Mouse (Mus musculus) adrenal gland, adult 8-10 months (tissue): ENCODE measurements around the gene Smpdl3a. TPM values are rescaled to one million over a fixed set of nuclear protein-coding genes. Genes with fewer than 3 reads are reported as not detected.

ENCODE experiments used
- DNase-seq: peaks from one replicate; pipeline ENCODE4 v3.0.0; 2022
- total RNA-seq, 4 experiments: library from RNA; stranded (reverse); gene quantifications; 2 replicates each; pipeline ENCODE4 v1.2.4; 2022

Smpdl3a gene
- 10 to 100 TPM; 25.4 to 45.3 (median 33.2) TPM for total RNA-seq

- no peak for DNase-seq
Observed at GRCm38 (mm10) chr10:57794018-57794417, at the start of gene Smpdl3a. Smpdl3a (plus strand) TSS chr10:57794335.

- no peak for DNase-seq
Observed at GRCm38 (mm10) chr10:57745452-57745851, 48.7 kb upstream of the Smpdl3a start.

GRCm38 (mm10) chr10:57747127-57747526 is 47.0 kb upstream of the Smpdl3a start:
- DNase-seq, result no peak

- no peak for DNase-seq
Observed at GRCm38 (mm10) chr10:57753343-57753742, 40.8 kb upstream of the Smpdl3a start.

- no peak for DNase-seq
Observed at GRCm38 (mm10) chr10:57755201-57755736, 38.9 kb upstream of the Smpdl3a start.

GRCm38 (mm10) chr10:57758999-57759398 is 35.1 kb upstream of the Smpdl3a start:
- no peak for DNase-seq

- no peak for DNase-seq
Observed at GRCm38 (mm10) chr10:57760694-57761093, 33.4 kb upstream of the Smpdl3a start.

GRCm38 (mm10) chr10:57763044-57763443 is 31.1 kb upstream of the Smpdl3a start:
- DNase-seq, result no peak

GRCm38 (mm10) chr10:57783289-57784130 is 10.6 kb upstream of the Smpdl3a start:
- no peak for DNase-seq

- DNase-seq, result peak; percentile 53
Observed at GRCm38 (mm10) chr10:57784131-57784875, 9.8 kb upstream of the Smpdl3a start.

GRCm38 (mm10) chr10:57784876-57785150 is 9.3 kb upstream of the Smpdl3a start, which contains the start of gene Fabp7:
Fabp7 (plus strand) TSS chr10:57784881.
- no peak for DNase-seq

GRCm38 (mm10) chr10:57785552-57785951 is 8.6 kb upstream of the Smpdl3a start:
- no peak for DNase-seq

GRCm38 (mm10) chr10:57792957-57793356 is 1.2 kb upstream of the Smpdl3a start:
- no peak for DNase-seq

GRCm38 (mm10) chr10:57794491-57795461 is 641 bp downstream of the Smpdl3a start:
- DNase-seq, result peak; percentile 46

GRCm38 (mm10) chr10:57795542-57795941 is 1.4 kb downstream of the Smpdl3a start:
- DNase-seq, result no peak

GRCm38 (mm10) chr10:57796057-57796456 is 1.9 kb downstream of the Smpdl3a start:
- no peak for DNase-seq

- no peak for DNase-seq
Observed at GRCm38 (mm10) chr10:57799486-57799885, 5.4 kb downstream of the Smpdl3a start.

- DNase-seq, result no peak
Observed at GRCm38 (mm10) chr10:57807754-57808153, 13.6 kb downstream of the Smpdl3a start.

GRCm38 (mm10) chr10:57812161-57812856 is 18.2 kb downstream of the Smpdl3a start:
- no peak for DNase-seq

GRCm38 (mm10) chr10:57814295-57814694 is 20.2 kb downstream of the Smpdl3a start:
- no peak for DNase-seq

GRCm38 (mm10) chr10:57815869-57816268 is 21.7 kb downstream of the Smpdl3a start:
- DNase-seq, result no peak

GRCm38 (mm10) chr10:57819209-57819608 is 25.1 kb downstream of the Smpdl3a start:
- no peak for DNase-seq
